Mouse (Mus musculus) myocyte (in vitro differentiated cells): ENCODE data around the gene Khdc4. TPM values are rescaled to one million over a fixed set of nuclear protein-coding genes. Genes with fewer than 3 reads are reported as not detected.

Source experiments
- H3K27me3 ChIP-seq: one replicate; pipeline ENCODE4 v1.6.1; 2011; ENCODE audit not compliant: control insufficient read depth, insufficient read depth, insufficient read length
- H3K36me3 ChIP-seq: one replicate; pipeline ENCODE4 v1.6.1; 2011; ENCODE audit not compliant: control insufficient read depth, insufficient read depth
- H3K4me2 ChIP-seq: one replicate; pipeline ENCODE4 v1.6.1; 2011; ENCODE audit warnings: low read depth, control low read depth
- H3K4me3 ChIP-seq: one replicate; pipeline ENCODE4 v1.5.1; 2011; ENCODE audit warnings: mild to moderate bottlenecking, control low read depth, moderate library complexity
- H3K79me2 ChIP-seq: one replicate; pipeline ENCODE4 v1.6.1; 2011; ENCODE audit not compliant: control insufficient read depth, insufficient read depth
- H3ac ChIP-seq: one replicate; pipeline ENCODE4 v1.6.1; 2011; ENCODE audit not compliant: control insufficient read depth, insufficient read length
- CEBPB ChIP-seq: IDR thresholded peaks from 2 replicates; pipeline ENCODE4 v1.6.1; 2011; ENCODE audit warnings: mild to moderate bottlenecking, moderate library complexity; ENCODE audit not compliant: poor library complexity, insufficient read depth, severe bottlenecking
- E2F4 ChIP-seq: IDR thresholded peaks from one replicate; pipeline ENCODE4 v1.6.1; 2011; ENCODE audit warnings: mild to moderate bottlenecking, control low read depth, moderate library complexity; ENCODE audit not compliant: insufficient read depth
- MAX ChIP-seq: IDR thresholded peaks from one replicate; pipeline ENCODE4 v1.6.1; 2011; ENCODE audit warnings: low read depth, mild to moderate bottlenecking, control low read depth
- MYOD1 ChIP-seq, 3 experiments: IDR thresholded peaks; one replicate each; pipeline ENCODE4 v1.6.1; 2011; ENCODE audit warnings: control low read depth in 2 of 3, low read depth in 2 of 3, mild to moderate bottlenecking in 2 of 3, moderate library complexity in 1 of 3; ENCODE audit not compliant: insufficient read length in 2 of 3, control insufficient read depth in 1 of 3
- MYOG ChIP-seq, 3 experiments: IDR thresholded peaks; one replicate each; pipeline ENCODE4 v1.6.1; 2011; ENCODE audit warnings: control low read depth in 2 of 3, low read depth in 2 of 3, mild to moderate bottlenecking in 2 of 3; ENCODE audit not compliant: insufficient read length in 2 of 3, control insufficient read depth in 1 of 3, insufficient read depth in 1 of 3
- POLR2A ChIP-seq: IDR thresholded peaks from one replicate; pipeline ENCODE4 v1.6.1; 2011; ENCODE audit warnings: low read depth, mild to moderate bottlenecking, control low read depth, moderate library complexity; ENCODE audit not compliant: insufficient read length
- POLR2AphosphoS2 ChIP-seq: IDR thresholded peaks from one replicate; pipeline ENCODE4 v1.6.1; 2011; ENCODE audit warnings: low read depth, control low read depth; ENCODE audit not compliant: insufficient read length
- REST ChIP-seq: IDR thresholded peaks from one replicate; pipeline ENCODE4 v1.6.1; 2011; ENCODE audit warnings: mild to moderate bottlenecking, control low read depth, moderate library complexity; ENCODE audit not compliant: insufficient read depth, insufficient read length
- SRF ChIP-seq: IDR thresholded peaks from one replicate; pipeline ENCODE4 v1.6.1; 2011; ENCODE audit warnings: low read depth; ENCODE audit not compliant: control insufficient read depth, insufficient read length
- TCF12 ChIP-seq: IDR thresholded peaks from one replicate; pipeline ENCODE4 v1.6.1; 2011; ENCODE audit warnings: mild to moderate bottlenecking, control low read depth; ENCODE audit not compliant: poor library complexity, insufficient read depth, severe bottlenecking
- TCF3 ChIP-seq: IDR thresholded peaks from one replicate; pipeline ENCODE4 v1.6.1; 2011; ENCODE audit warnings: low read depth, control low read depth; ENCODE audit not compliant: insufficient read length
- USF1 ChIP-seq: IDR thresholded peaks from one replicate; pipeline ENCODE4 v1.6.1; 2011; ENCODE audit warnings: low read depth, mild to moderate bottlenecking, control low read depth, moderate library complexity
- polyA plus RNA-seq: library from polyadenylated mRNA; unstranded; fragments of >200 nt; fragmentation: generic; extraction: Trizol; gene quantifications from one replicate; pipeline ENCODE4 v1.2.1, GENCODE M21; 2012; ENCODE audit warnings: missing spikeins

Gene Khdc4
- polyA plus RNA-seq, 1 experiment, result 17.2 TPM

GRCm38 (mm10) chr3:88685958-88686451 lies 402 bp downstream of the Khdc4 start:
- Histone ChIP-seq H3K79me2 (peaks cover 53% of the 10 kb centered on the region), H3ac (peak overlapping the region; percentile 83), H3K4me2 (peak overlapping the region; percentile 96), H3K27me3 (no peaks in the 10 kb centered on the region), H3K36me3 (peaks cover 30% of the 10 kb centered on the region), H3K4me3 (peak overlapping the region; percentile 95)
- TF ChIP-seq MYOG (IDR thresholded peaks at IDR 0.05; ENCODE audit: control insufficient read depth in 1 of 3, insufficient read depth in 1 of 3, insufficient read length in 2 of 3, low read depth in 2 of 3) (no peak), E2F4 (no peak), POLR2A (no peak), MYOD1 (IDR thresholded peaks at IDR 0.05; ENCODE audit: control insufficient read depth in 1 of 3, insufficient read length in 2 of 3, low read depth in 2 of 3) (no peak), SRF (no peak), CEBPB (no peak), MAX (no peak), REST (no peak), USF1 (no peak), POLR2AphosphoS2 (no peak), TCF3 (no peak), TCF12 (no peak)

- peaks cover 35% of the 10 kb centered on the region for H3K36me3 ChIP-seq
- H3K27me3 ChIP-seq, result no peaks in the 10 kb centered on the region
- H3K4me2 ChIP-seq, result peak overlapping the region; percentile 96
- peak overlapping the region; percentile 83 for H3ac ChIP-seq
- no peak for TF ChIP-seq POLR2AphosphoS2
- TF ChIP-seq MYOG (IDR thresholded peaks at IDR 0.05; ENCODE audit: control insufficient read depth in 1 of 3, insufficient read depth in 1 of 3, insufficient read length in 2 of 3, low read depth in 2 of 3), result no peak
- TF ChIP-seq E2F4, result no peak
- no peak for TF ChIP-seq MYOD1 (IDR thresholded peaks at IDR 0.05; ENCODE audit: control insufficient read depth in 1 of 3, insufficient read length in 2 of 3, low read depth in 2 of 3)
- TF ChIP-seq MAX, result no peak
- no peak for TF ChIP-seq USF1
- no peak for TF ChIP-seq POLR2A
- TF ChIP-seq SRF, result no peak
- TF ChIP-seq TCF3, result no peak
- no peak for TF ChIP-seq CEBPB
- no peak for TF ChIP-seq TCF12
- no peak for TF ChIP-seq REST
- peaks cover 53% of the 10 kb centered on the region for H3K79me2 ChIP-seq
- H3K4me3 ChIP-seq, result peak overlapping the region; percentile 95
These were observed 1.4 kb downstream of the Khdc4 start for GRCm38 (mm10) chr3:88686734-88687611.

GRCm38 (mm10) chr3:88689079-88689478 lies 3.5 kb downstream of the Khdc4 start:
- Histone ChIP-seq H3K4me2 (no peak overlapping the region), H3ac (no peak overlapping the region), H3K27me3 (no peaks in the 10 kb centered on the region), H3K79me2 (peaks cover 53% of the 10 kb centered on the region), H3K4me3 (no peak overlapping the region), H3K36me3 (peaks cover 54% of the 10 kb centered on the region)
- TF ChIP-seq POLR2AphosphoS2 (no peak), SRF (no peak), CEBPB (no peak), MYOG (IDR thresholded peaks at IDR 0.05; ENCODE audit: control insufficient read depth in 1 of 3, insufficient read depth in 1 of 3, insufficient read length in 2 of 3, low read depth in 2 of 3) (no peak), TCF3 (no peak), TCF12 (no peak), MYOD1 (IDR thresholded peaks at IDR 0.05; ENCODE audit: control insufficient read depth in 1 of 3, insufficient read length in 2 of 3, low read depth in 2 of 3) (no peak), POLR2A (no peak), USF1 (no peak), MAX (no peak), REST (no peak), E2F4 (no peak)

- H3ac ChIP-seq, result no peak overlapping the region
These were observed 9.9 kb downstream of the Khdc4 start for GRCm38 (mm10) chr3:88695545-88695944.

GRCm38 (mm10) chr3:88698051-88698450 lies 12.4 kb downstream of the Khdc4 start:
- Histone ChIP-seq H3K36me3 (peaks cover 94% of the 10 kb centered on the region), H3ac (no peak overlapping the region), H3K27me3 (no peaks in the 10 kb centered on the region), H3K79me2 (peaks cover 17% of the 10 kb centered on the region), H3K4me3 (no peak overlapping the region), H3K4me2 (no peak overlapping the region)
- TF ChIP-seq MAX, result no peak
- TF ChIP-seq TCF12, result no peak
- TF ChIP-seq TCF3, result no peak

More at GRCm38 (mm10) chr3:88695545-88695944, 9.9 kb downstream of the Khdc4 start:
- Histone ChIP-seq H3K79me2 (peaks cover 10% of the 10 kb centered on the region), H3K4me2 (no peak overlapping the region), H3K27me3 (no peaks in the 10 kb centered on the region), H3K36me3 (peaks cover 89% of the 10 kb centered on the region), H3K4me3 (no peak overlapping the region)
- no peak for TF ChIP-seq REST
